ENCODE assay signal across 9 mouse cellular contexts in genomic region chr7:70355691-70356568, GRCm38 (mm10). TPM values are rescaled to one million over a fixed set of nuclear protein-coding genes. Genes with fewer than 3 reads are reported as not detected.
A peak's percentile ranks its signal among the peaks of the same experiment; 100 is the strongest.
DNase-seq lines count a peak whose midpoint lies in the region; ATAC-seq and TF ChIP-seq lines count a peak whose summit lies in the region.
"Had no signal": no experiment of that assay in that cellular context is flagged by ENCODE, and none has a peak within 500 bp of the region (broad histone marks: within the 10 kb centered on the region; RNA-seq: fewer than 3 reads in every experiment).

No protein-coding gene starts in this region.

- H3K27ac ChIP-seq in kidney, postnatal 0 days = peak overlapping the region; percentile 99
- H3K27ac ChIP-seq in embryonic facial prominence, embryonic 14.5 days (replicated peaks; ENCODE audit: low read depth, low read length) = peak overlapping the region; percentile 46; the same call in 1 of the 2 replicates
- peak overlapping the region; percentile 41; the same call in 1 of the 2 replicates for H3K27ac ChIP-seq in intestine, embryonic 16.5 days (ENCODE audit: low read length)
- H3K27ac ChIP-seq in neural tube, embryonic 12.5 days = peak overlapping the region; percentile 1; the same call in 1 of the 2 replicates

- DNase-seq in kidney, postnatal 0 days (ENCODE audit: low spot score) = no peak
- DNase-seq in kidney, adult 9 months = no peak
- DNase-seq in embryonic facial prominence, embryonic 14.5 days (ENCODE audit: low spot score) = no peak
- DNase-seq in thymus, postnatal 10 days (ENCODE audit: low spot score in 2 of 2) = no peak
- DNase-seq in thymus, postnatal 14 days = no peak

- 8% methylated on average over 5 of the region's 5 CpGs for WGBS in kidney, postnatal 0 days
- WGBS in embryonic facial prominence, embryonic 14.5 days = 22% methylated on average over 5 of the region's 5 CpGs
- 25% methylated on average over 5 of the region's 5 CpGs for WGBS in intestine, embryonic 16.5 days
- 3% methylated on average over 5 of the region's 5 CpGs for WGBS in neural tube, embryonic 12.5 days

- H3K4me2 ChIP-seq in kidney, postnatal 0 days (ENCODE audit: low read length) = peak overlapping the region; percentile 82
- H3K4me2 ChIP-seq in embryonic facial prominence, embryonic 14.5 days (ENCODE audit: low read depth, low read length) = peak overlapping the region; percentile 86
- peak overlapping the region; percentile 87 for H3K4me2 ChIP-seq in intestine, embryonic 16.5 days (ENCODE audit: low read depth, low read length)
- H3K4me2 ChIP-seq in neural tube, embryonic 12.5 days (replicated peaks) = peak overlapping the region; percentile 95

- no peaks in the 10 kb centered on the region for H3K4me1 ChIP-seq in kidney, postnatal 0 days (replicated peaks; ENCODE audit: insufficient read depth, low read length)
- peaks cover 5% of the 10 kb centered on the region; the same call in 1 of the 2 replicates for H3K4me1 ChIP-seq in embryonic facial prominence, embryonic 14.5 days (ENCODE audit: control insufficient read depth, insufficient read depth, low read length)
- peaks cover 27% of the 10 kb centered on the region for H3K4me1 ChIP-seq in intestine, embryonic 16.5 days (ENCODE audit: control insufficient read depth, insufficient read depth, low read length)
- H3K4me1 ChIP-seq in neural tube, embryonic 12.5 days = peaks cover 39% of the 10 kb centered on the region

- H3K27me3 ChIP-seq in kidney, postnatal 0 days (ENCODE audit: insufficient read depth, low read length) = no peaks in the 10 kb centered on the region
- H3K27me3 ChIP-seq in embryonic facial prominence, embryonic 14.5 days (replicated peaks; ENCODE audit: control insufficient read depth, insufficient read depth, low read length) = no peaks in the 10 kb centered on the region; the same call in 1 of the 2 replicates
- H3K27me3 ChIP-seq in intestine, embryonic 16.5 days (replicated peaks; ENCODE audit: control insufficient read depth, insufficient read depth, low read length) = no peaks in the 10 kb centered on the region
- no peaks in the 10 kb centered on the region for H3K27me3 ChIP-seq in neural tube, embryonic 12.5 days (replicated peaks)
- H3K27me3 ChIP-seq: Patski had no signal

- H3K9me3 ChIP-seq in kidney, postnatal 0 days (replicated peaks; ENCODE audit: low read length) = no peaks in the 10 kb centered on the region
- H3K9me3 ChIP-seq in embryonic facial prominence, embryonic 14.5 days (ENCODE audit: control insufficient read depth, low read length) = no peaks in the 10 kb centered on the region
- no peaks in the 10 kb centered on the region for H3K9me3 ChIP-seq in intestine, embryonic 16.5 days (ENCODE audit: control insufficient read depth, low read length)
- no peaks in the 10 kb centered on the region for H3K9me3 ChIP-seq in neural tube, embryonic 12.5 days

- peaks cover 28% of the 10 kb centered on the region for H3K36me3 ChIP-seq in kidney, postnatal 0 days (ENCODE audit: insufficient read depth, low read length)
- peaks cover 25% of the 10 kb centered on the region; the same call in 1 of the 2 replicates for H3K36me3 ChIP-seq in embryonic facial prominence, embryonic 14.5 days (ENCODE audit: control insufficient read depth, insufficient read depth, low read length)
- H3K36me3 ChIP-seq in intestine, embryonic 16.5 days (ENCODE audit: control insufficient read depth, insufficient read depth, low read length) = no peaks in the 10 kb centered on the region
- H3K36me3 ChIP-seq in neural tube, embryonic 12.5 days = peaks cover 21% of the 10 kb centered on the region

- H3K4me3 ChIP-seq in kidney, postnatal 0 days (replicated peaks; ENCODE audit: low read depth, low read length) = peak overlapping the region; percentile 98
- peak overlapping the region; percentile 61 for H3K4me3 ChIP-seq in embryonic facial prominence, embryonic 14.5 days (ENCODE audit: low read depth, low read length)
- H3K4me3 ChIP-seq in intestine, embryonic 16.5 days (ENCODE audit: low read length) = peak overlapping the region; percentile 79
- peak overlapping the region; percentile 95 for H3K4me3 ChIP-seq in neural tube, embryonic 12.5 days

- TF ChIP-seq CTCF in kidney, postnatal 0 days (IDR thresholded peaks at IDR 0.05; ENCODE audit: low read depth) = no peak

- peak overlapping the region; percentile 100 for H3K9ac ChIP-seq in kidney, postnatal 0 days (ENCODE audit: low read depth, low read length)
- H3K9ac ChIP-seq in embryonic facial prominence, embryonic 14.5 days (ENCODE audit: low read depth, low read length) = peak overlapping the region; percentile 82
- peak overlapping the region; percentile 96 for H3K9ac ChIP-seq in intestine, embryonic 16.5 days (ENCODE audit: low read depth, low read length)
- H3K9ac ChIP-seq in neural tube, embryonic 12.5 days = peak overlapping the region; percentile 100

- no peak for ATAC-seq in kidney, postnatal 0 days (replicated peaks; ENCODE audit: low FRiP score, low read depth)
- ATAC-seq in embryonic facial prominence, embryonic 14.5 days (ENCODE audit: low read depth) = no peak
- no peak for ATAC-seq in intestine, embryonic 16.5 days
- no peak for ATAC-seq in neural tube, embryonic 12.5 days (ENCODE audit: low FRiP score, low read depth)
- ATAC-seq in activated CD4-positive, CD25-positive, alpha-beta regulatory T cell, adult 4 months = no peak

RNA-seq across cellular contexts. Expression of gene Nr2f2, which starts 10.6 kb away (rescaled TPM):
- 190 and 203 TPM in 2 replicates for polyA plus RNA-seq in kidney, postnatal 0 days (2015; fragmentation: Nextera tagmentation; extraction: Ambion mirVana)
- 51.4 and 55.5 TPM in 2 replicates for polyA plus RNA-seq in embryonic facial prominence, embryonic 14.5 days (2014; fragmentation: Nextera tagmentation; extraction: Ambion mirVana)
- 22.2 and 24.6 TPM in 2 replicates for polyA plus RNA-seq in intestine, embryonic 16.5 days (2015; fragmentation: Nextera tagmentation; extraction: Ambion mirVana)
- polyA plus RNA-seq in neural tube, embryonic 12.5 days (2016; fragmentation: Nextera tagmentation; extraction: Ambion mirVana) = 101 and 103 TPM in 2 replicates
- not detected for polyA plus RNA-seq in activated CD4-positive, CD25-positive, alpha-beta regulatory T cell, adult 4 months (2017; shearing (Covaris generic))

Comparison
In these comparisons a context has a peak if more than half of its experiments do, and no peak if none do; other contexts are left out.
1. H3K27ac ChIP-seq: peak in every context shown above with its lines; median percentile 99 in kidney, postnatal 0 days; 46 in embryonic facial prominence, embryonic 14.5 days; 41 in intestine, embryonic 16.5 days; 1 in neural tube, embryonic 12.5 days.
2. RNA of gene Nr2f2, which starts 10.6 kb away (polyA plus RNA-seq): 190 to 203 TPM in kidney, postnatal 0 days, 101 to 103 TPM in neural tube, embryonic 12.5 days, 51.4 to 55.5 TPM in embryonic facial prominence, embryonic 14.5 days and 22.2 to 24.6 TPM in intestine, embryonic 16.5 days; not detected in activated CD4-positive, CD25-positive, alpha-beta regulatory T cell, adult 4 months; every median in the first group is over 10 times any median in the second.
3. Peak in every context shown above with its lines, with median percentiles within 50 percentile points of each other: H3K4me2 ChIP-seq, H3K4me3 ChIP-seq and H3K9ac ChIP-seq.